Mouse (Mus musculus): ENCODE results near the gene Cyp4f18.

GRCm38 (mm10) chr8:71971945-71972344 is 37.5 kb downstream of the Cyp4f18 start:
- TF ChIP-seq CTCF (IDR thresholded peaks at IDR 0.05; ENCODE audit: control insufficient read depth, insufficient read depth, insufficient replicate concordance, low read depth, low read length) (no peak), POLR2A (IDR thresholded peaks at IDR 0.05; ENCODE audit: control insufficient read depth, low read depth, low read length) (no peak)
